Comparison of ENCODE assay signal across 8 mouse cellular contexts in the genomic region with DNA sequence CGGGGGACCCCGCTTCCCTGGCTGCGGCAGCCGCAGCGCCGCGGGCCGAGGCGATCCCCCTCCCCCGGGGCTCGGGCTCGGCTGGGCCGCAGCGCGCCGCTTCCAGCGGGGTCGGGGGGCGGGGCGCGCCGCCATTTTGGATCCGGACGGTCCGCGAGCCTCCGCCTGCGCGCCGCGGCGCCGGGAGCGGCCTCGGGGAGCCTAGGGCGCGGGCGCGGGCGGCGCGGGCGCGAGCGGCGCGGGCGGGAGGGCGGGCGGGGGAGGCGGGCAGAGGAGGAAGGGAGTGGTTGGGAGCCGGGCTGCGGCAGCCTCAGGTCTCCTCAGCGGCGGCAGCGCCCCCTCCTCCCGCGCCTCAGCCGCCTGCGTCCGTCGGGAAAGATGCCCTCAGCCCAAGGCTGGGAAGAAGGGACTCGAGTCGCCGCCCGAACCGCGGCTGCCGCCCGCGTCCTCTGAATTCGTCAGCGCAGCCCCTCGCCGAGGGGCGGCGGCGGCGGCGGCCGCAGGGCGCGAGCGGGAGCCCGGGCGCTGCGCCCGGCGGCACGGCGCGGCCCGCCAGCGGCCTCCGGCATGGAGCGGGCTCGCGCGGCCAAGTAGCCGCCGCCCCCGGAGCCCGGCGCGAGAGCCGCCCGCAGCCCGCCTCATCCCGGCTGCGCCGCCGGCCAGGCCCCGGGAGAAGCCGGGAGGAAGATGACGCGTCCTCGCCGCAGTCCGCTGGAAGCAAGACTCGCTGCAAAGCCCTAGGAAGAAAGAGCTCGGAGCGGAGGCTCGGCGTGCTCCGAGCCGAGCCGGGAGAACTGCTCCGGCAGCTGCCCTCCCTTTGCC. TPM values are rescaled to one million over a fixed set of nuclear protein-coding genes. Genes with fewer than 3 reads are reported as not detected.
DNase-seq lines count a peak whose midpoint lies in the region; ATAC-seq lines count a peak whose summit lies in the region.

A gene (plus strand): TSS at position 752 of the 822 bp plus-strand sequence.

- H3K4me2 ChIP-seq in hindbrain, embryonic 12.5 days (replicated peaks), result peak within 1 kb of the TSS; percentile 92

- H3K4me1 ChIP-seq in hindbrain, embryonic 12.5 days, result peaks cover 30% of the 10 kb centered on the region

- H3K27me3 ChIP-seq in hindbrain, embryonic 12.5 days, result no peaks in the 10 kb centered on the region; the same call in 1 of the 2 replicates

- H3K9me3 ChIP-seq in hindbrain, embryonic 12.5 days (replicated peaks), result no peaks in the 10 kb centered on the region

- ATAC-seq in hindbrain, embryonic 12.5 days (ENCODE audit: low FRiP score), result peak; percentile 97

- peak within 1 kb of the TSS; percentile 75 for H3K4me3 ChIP-seq in hindbrain, embryonic 12.5 days

- peak; percentile 65 for DNase-seq in R1 (ENCODE audit: low read depth, low spot score)
- peak; percentile 90 to 93 for DNase-seq in cerebellum, postnatal 25 days
- peak; percentile 46 to 52 for DNase-seq in frontal cortex, postnatal 25 days (ENCODE audit: low spot score in 2 of 2)
- peak; percentile 67 to 70 for DNase-seq in layer of hippocampus, postnatal 14 days (ENCODE audit: low spot score in 2 of 2)
- peak; percentile 84 for DNase-seq in lung, postnatal 10 days
- peak; percentile 87 for DNase-seq in retina, embryonic 14.5 days (ENCODE audit: low spot score)
- DNase-seq in thymus, postnatal 36 days, result peak; percentile 64 to 76

- under 1% methylated on average over 90 of the region's 128 CpGs for WGBS in hindbrain, embryonic 12.5 days

- H3K36me3 ChIP-seq in hindbrain, embryonic 12.5 days, result no peaks in the 10 kb centered on the region

- H3K9ac ChIP-seq in hindbrain, embryonic 12.5 days, result peak within 1 kb of the TSS; percentile 92

- peak within 1 kb of the TSS; percentile 94 for H3K27ac ChIP-seq in hindbrain, embryonic 12.5 days

RNA-seq across cellular contexts. Expression of the gene that starts here (rescaled TPM):
- 21.9 and 22.3 TPM in 2 replicates for polyA plus RNA-seq in hindbrain, embryonic 12.5 days (2016; fragmentation: Nextera tagmentation; extraction: Ambion mirVana)
- 100 to 1,000 TPM; 214 to 233 TPM for total RNA-seq in layer of hippocampus, postnatal 14 days (2021)

Comparison
In these comparisons a context has a peak if more than half of its experiments do, and no peak if none do; other contexts are left out.
1. Peak in every context shown above with its lines: DNase-seq, ATAC-seq, H3K4me3 ChIP-seq and H3K27ac ChIP-seq.